Mouse (Mus musculus): Measurements from ENCODE around the gene Atp12a.

The Atp12a gene

GRCm38 (mm10) chr14:56377745-56378144 lies 12.9 kb downstream of the Atp12a start:
- DNase-seq (ENCODE audit: low read depth, low spot score), result no peak

DNA sequence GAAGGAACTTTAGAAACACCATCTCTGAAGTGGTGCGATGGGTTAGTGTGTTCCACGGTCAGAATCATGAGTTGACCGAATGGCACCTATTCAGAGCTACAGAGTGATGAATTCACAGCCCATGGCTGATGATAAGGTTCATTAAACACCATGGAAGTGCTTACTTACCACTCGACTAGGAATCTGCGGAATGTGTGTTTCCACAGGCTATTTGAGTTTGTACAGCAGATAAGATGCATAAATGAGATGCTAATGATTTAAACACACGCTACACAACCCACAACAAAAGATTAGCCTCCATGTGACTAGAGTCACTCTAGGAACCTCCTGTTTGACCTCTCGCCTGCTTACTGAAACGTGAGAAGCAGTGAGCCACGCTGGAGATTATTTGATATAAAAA lies 14.5 kb downstream of the Atp12a start:
- no peak for DNase-seq (ENCODE audit: low read depth, low spot score)

GRCm38 (mm10) chr14:56382366-56382765 lies 17.5 kb downstream of the Atp12a start:
- DNase-seq (ENCODE audit: low read depth, low spot score), result no peak

DNA sequence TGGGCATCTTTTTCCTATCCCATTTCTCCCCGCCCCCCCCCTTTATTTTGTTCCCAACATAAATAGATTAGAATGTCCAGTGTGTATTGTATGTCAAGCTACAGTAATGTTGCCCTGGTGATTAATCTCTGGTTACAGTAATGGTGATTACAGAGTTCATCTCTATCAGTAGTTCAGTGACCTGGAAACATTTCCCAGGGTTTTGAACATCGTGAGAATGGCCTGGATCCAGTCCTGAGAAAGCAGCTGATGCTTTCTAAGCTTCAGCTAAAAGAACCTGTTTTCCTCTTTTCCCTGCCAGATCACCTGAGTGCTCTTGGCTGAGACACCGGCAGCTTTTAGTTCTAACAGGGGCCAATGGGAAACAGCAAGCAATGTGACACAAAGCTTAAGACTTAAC lies 25.4 kb downstream of the Atp12a start:
- no peak for DNase-seq (ENCODE audit: low read depth, low spot score)

- DNase-seq (ENCODE audit: low read depth, low spot score), result peak; percentile 24
These were observed 28.9 kb downstream of the Atp12a start for GRCm38 (mm10) chr14:56393704-56394312.

GRCm38 (mm10) chr14:56398001-56398400 lies 33.1 kb downstream of the Atp12a start:
- peak; percentile 43 for DNase-seq (ENCODE audit: low read depth, low spot score)

DNA sequence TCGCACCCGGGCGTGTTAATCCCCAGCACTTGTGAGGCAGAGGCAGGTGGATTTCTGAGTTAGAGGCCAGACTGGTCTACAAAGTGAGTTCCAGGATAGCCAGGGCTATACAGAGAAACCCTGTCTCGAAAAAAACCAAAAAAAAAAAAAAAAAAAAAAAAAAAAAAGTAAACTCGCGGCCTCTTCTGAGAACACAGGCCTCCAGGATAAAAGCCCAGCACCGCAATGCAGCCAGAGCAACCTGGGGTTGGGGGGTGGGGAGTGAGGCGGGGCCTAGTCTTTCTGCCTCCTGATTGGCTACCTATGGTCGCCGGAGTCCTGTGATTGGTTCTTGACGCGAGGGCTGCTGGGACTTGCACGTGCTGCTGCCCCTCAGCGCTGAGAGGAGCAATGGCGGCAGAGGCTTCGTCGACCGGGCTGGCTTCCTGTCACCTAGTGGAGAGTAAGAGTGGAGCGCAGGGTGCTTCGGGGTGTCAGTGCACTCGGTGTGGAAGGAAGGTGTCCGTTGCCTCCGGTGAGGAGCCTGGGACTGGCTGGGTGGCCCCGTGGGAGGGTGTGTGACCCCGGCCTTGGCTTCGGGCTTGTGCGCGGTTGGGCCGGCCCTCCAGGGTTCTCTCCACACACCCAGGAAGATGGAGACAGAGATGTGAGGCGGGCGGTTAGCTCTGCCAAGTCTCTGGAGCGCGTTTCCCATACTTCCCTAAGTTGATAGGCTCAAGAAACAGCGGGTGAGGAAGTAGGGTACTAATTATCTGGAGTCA lies 37.6 kb downstream of the Atp12a start, which contains the start of gene Rnf17:
TSS of gene Rnf17 (plus strand) at position 271 of the 761 bp plus-strand sequence.
- DNase-seq (ENCODE audit: low read depth, low spot score), result peak; percentile 95

GRCm38 (mm10) chr14:56403072-56403375 lies 38.2 kb downstream of the Atp12a start:
- DNase-seq (ENCODE audit: low read depth, low spot score), result no peak
